Mouse (Mus musculus) NIH3T3 (cell line): ENCODE measurements at regions not wholly inside any gene's neighbourhood (a gene's known extent, or its start where the extent isn't known, plus 50 kb on each side); places are given as distances from the start of the nearest gene placed in this dataset.

Experiments
- DNase-seq: peaks from one replicate; pipeline ENCODE4 v3.0.0-alpha.2; 2012; ENCODE audit warnings: low read depth

DNA sequence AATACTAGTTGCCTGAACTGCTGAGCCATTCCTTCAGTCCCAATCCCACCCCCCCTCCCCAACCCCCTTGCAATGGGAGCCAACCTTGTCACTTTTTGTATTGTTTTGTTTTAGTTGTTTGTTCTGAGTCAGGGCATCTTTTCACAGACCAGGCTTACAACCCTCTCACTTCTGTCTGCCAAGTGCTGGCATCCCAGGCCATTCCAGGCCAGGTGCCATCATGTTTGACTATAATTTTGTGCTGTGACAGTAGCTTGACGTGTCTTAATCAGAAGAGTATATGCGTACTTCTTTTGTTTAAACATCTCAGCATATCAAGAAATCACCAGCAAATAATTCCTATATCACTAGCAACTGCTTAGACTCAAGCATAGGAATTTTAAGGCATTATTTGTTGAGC lies 117.0 kb upstream of the Ccdc54 start:
- DNase-seq = no peak

DNA sequence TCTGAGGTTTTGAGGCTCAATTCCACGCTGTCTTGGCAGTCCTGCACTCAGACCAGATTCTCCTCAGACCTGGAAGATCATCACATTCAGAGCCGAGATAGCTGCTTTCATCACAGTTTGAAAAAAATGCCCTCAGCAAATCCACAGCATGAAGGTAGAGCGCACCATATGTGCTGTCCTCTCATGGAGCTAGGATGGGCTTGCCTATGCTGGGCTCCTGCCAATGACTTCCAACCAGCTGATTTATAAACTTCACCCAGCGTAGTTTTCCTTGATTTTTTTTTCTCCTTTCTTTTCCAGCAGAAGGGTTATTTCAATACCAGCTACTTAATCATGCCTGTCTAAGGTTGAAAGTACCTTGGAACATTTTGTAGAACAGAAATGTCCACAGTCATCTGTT lies 115.0 kb upstream of the Ccdc54 start:
- DNase-seq = no peak

DNA sequence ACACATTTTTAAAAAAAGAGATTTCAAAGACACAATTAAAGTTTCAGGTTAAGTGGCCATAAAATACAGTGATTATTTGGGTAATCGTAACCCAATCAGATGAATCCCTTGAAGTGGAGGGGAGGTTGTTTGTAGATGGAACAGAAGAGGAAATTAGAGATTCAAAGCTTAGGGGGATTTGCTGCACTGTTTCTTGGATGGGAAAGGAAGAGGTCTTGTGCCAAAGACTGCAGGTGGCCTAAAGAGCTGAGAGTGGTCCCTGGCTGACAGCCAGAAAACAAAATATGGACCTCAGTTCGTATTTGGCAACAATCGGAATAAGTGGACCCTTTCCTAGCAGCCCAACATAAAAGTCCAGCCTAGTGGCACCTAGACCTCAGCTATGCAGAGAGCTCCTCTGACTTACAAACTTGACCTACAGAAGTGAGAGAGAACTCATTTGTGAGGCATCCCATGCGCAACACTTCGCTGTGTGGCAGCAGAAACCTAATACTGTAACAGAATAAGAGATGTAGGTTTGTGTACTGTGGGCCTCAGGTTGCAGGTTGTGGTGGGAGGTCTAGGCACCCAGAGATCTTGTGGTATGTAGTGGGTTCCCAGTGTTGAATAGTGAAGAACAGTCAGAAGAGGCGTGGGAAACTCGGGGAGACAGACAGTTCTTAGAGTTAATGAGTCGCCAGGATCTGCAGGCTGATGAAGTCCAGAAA lies 110.0 kb upstream of the Ccdc54 start:
- DNase-seq = no peak

GRCm38 (mm10) chr16:50700123-50700522 lies 109.2 kb upstream of the Ccdc54 start:
- DNase-seq = no peak

DNA sequence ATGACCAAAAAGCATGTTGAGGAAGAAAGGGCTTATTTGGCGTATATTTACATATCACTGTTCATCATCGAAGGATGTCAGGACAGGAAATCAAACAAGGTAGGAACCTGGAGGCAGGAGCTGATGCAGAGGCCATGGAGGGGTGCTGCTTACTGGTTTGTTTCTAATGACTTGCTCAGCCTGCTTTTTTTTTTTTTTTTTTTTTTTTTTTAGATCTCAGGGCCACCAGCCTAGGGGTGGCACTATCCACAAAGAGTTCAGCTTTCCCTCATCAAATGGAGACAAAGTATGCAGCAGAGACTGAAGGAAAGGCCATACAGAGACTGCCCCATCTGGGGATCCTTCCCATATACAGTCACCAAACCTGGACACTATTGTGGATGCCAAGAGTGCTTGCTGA lies 106.8 kb upstream of the Ccdc54 start:
- DNase-seq = no peak

DNA sequence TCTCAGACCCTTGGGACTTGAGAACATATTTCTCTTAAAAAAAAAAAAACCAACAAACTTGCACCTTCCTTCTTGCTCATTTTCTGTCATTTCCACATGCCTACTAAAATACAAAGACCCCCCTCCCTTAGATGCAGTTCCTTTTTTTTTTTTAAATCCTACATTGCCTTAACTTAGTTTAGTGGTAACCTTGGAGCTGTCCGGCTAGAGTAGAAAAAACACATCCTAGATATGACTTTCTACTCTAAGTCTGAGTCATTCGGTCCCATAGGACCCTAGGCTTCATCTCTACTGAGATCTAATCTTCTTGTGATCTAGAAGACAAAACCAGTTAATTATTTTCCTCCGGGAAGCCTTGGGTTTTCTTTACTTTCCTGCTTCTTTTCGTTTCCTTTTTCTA lies 105.1 kb upstream of the Ccdc54 start:
- no peak for DNase-seq

GRCm38 (mm10) chr16:50694045-50694444 lies 103.1 kb upstream of the Ccdc54 start:
- no peak for DNase-seq

- DNase-seq = no peak
Observed at GRCm38 (mm10) chr16:50690818-50691217, 99.9 kb upstream of the Ccdc54 start.

GRCm38 (mm10) chr16:50689525-50689924 lies 98.6 kb upstream of the Ccdc54 start:
- DNase-seq = no peak

GRCm38 (mm10) chr16:50688818-50689506 lies 98.0 kb upstream of the Ccdc54 start:
- DNase-seq = peak; percentile 54

GRCm38 (mm10) chr16:50679698-50680097 lies 88.7 kb upstream of the Ccdc54 start:
- DNase-seq = no peak

- DNase-seq = peak; percentile 14
Observed at GRCm38 (mm10) chr16:50673339-50673738, 82.4 kb upstream of the Ccdc54 start.

GRCm38 (mm10) chr16:50672713-50673112 lies 81.8 kb upstream of the Ccdc54 start:
- DNase-seq = peak; percentile 23

DNA sequence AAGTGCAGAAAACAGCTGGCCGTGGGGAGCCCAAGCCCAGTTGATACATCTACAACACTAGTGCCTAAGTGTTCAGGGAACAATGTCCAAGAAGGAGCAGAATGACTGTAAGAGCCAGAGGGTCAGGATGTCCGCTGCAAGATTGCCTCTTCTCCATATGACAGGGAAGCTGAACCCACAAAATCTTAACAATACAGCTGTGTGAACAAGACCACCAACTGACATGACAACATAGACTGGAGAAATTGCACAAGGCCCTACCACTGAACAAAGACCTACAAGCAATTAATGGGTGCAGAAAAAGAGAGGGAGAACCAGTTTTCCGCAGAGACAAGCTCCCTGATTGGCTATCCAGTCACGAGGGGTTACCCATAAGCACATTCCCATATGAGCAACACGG lies 80.2 kb upstream of the Ccdc54 start:
- DNase-seq = no peak

DNA sequence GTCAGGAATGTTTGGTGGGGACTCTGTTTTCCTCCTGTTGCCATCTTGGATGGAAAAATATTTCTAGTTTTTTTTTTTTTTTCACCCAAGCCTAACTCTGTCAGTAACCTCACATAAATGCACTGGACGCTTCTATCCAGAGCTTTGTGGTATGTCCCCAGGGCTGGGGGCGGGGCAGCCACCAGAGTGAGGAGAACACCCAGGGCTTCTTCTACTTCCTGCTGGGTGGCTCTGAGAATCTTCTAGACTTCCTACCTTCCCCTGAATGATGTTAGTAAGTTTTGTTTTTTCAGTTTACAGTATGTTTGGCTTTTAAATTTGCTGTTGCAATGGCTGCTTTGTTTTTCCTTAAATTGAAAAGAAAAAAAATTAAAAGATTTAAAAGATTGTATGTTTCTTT lies 73.3 kb upstream of the Ccdc54 start:
- no peak for DNase-seq
